Mouse (Mus musculus) forebrain, postnatal 0 days (tissue): ENCODE data around the gene Thtpa. TPM values are rescaled to one million over a fixed set of nuclear protein-coding genes. Genes with fewer than 3 reads are reported as not detected.
A peak's percentile ranks its signal among the peaks of the same experiment; 100 is the strongest.

Experiments used
- ATAC-seq: fragments of 200-750 bp; cut with Nextera tagmentation; 2 replicates; pipeline ENCODE4 v1.8.0; 2017; ENCODE audit warnings: mild to moderate bottlenecking, moderate library complexity
- DNase-seq: peaks from one replicate; pipeline ENCODE4 v3.0.0-alpha.2; 2015
- H3K27ac ChIP-seq: fragments of 300-500 bp; sonication (generic); 2 replicates; pipeline ENCODE4 v1.5.1; 2014; ENCODE audit warnings: low read depth, mild to moderate bottlenecking, antibody characterized with exemption, low read length, moderate library complexity, mixed read lengths
- H3K27me3 ChIP-seq: fragments of 300-500 bp; sonication (generic); 2 replicates; pipeline ENCODE4 v1.6.1; 2014; ENCODE audit warnings: mild to moderate bottlenecking, low read length, mixed read lengths; ENCODE audit not compliant: insufficient read depth
- H3K36me3 ChIP-seq: fragments of 300-500 bp; sonication (generic); 2 replicates; pipeline ENCODE4 v1.6.1; 2014; ENCODE audit warnings: mild to moderate bottlenecking, moderate library complexity; ENCODE audit not compliant: insufficient read depth
- H3K4me1 ChIP-seq: fragments of 300-500 bp; sonication (generic); 2 replicates; pipeline ENCODE4 v1.6.1; 2014; ENCODE audit warnings: antibody characterized with exemption; ENCODE audit not compliant: insufficient read depth
- H3K4me2 ChIP-seq: fragments of 300-500 bp; sonication (generic); 2 replicates; pipeline ENCODE4 v1.6.1; 2014; ENCODE audit warnings: low read depth, mild to moderate bottlenecking, moderate library complexity
- H3K4me3 ChIP-seq: fragments of 300-500 bp; sonication (generic); 2 replicates; pipeline ENCODE4 v1.5.1; 2014; ENCODE audit warnings: low read depth, low read length, mixed read lengths
- H3K9ac ChIP-seq: fragments of 300-500 bp; sonication (generic); 2 replicates; pipeline ENCODE4 v1.6.1; 2014; ENCODE audit warnings: mild to moderate bottlenecking
- H3K9me3 ChIP-seq: fragments of 300-500 bp; sonication (generic); 2 replicates; pipeline ENCODE4 v1.6.1; 2016; ENCODE audit warnings: low read length
- CTCF ChIP-seq: sonication (generic); IDR thresholded peaks from 2 replicates; pipeline ENCODE4 v1.5.1; 2016; ENCODE audit warnings: antibody characterized with exemption, control low read depth, low read depth
- WGBS: fragments of 180-500 bp; shearing (Covaris S2); extraction: QIAGEN DNeasy Blood & Tissue Kit; methylation state at CpG from one replicate; pipeline ENCODE4 v1.1.7; 2014; 5-methylcytosine and 5-hydroxymethylcytosine counted together
- polyA plus RNA-seq: library from polyadenylated mRNA; unstranded; fragments of >200 nt; fragmentation: Nextera tagmentation; extraction: Ambion mirVana; gene quantifications from 2 replicates; pipeline ENCODE4 v1.2.1, GENCODE M21; 2015
- total RNA-seq: library from RNA; depleted of rRNA; stranded (reverse); fragments of >200 nt; gene quantifications from 2 replicates; pipeline ENCODE4 v1.2.3, GENCODE M21; 2014

The Thtpa gene
- total and polyA plus RNA-seq, 2 experiments from 2014 or later = 47.2 to 49.0 TPM

DNA sequence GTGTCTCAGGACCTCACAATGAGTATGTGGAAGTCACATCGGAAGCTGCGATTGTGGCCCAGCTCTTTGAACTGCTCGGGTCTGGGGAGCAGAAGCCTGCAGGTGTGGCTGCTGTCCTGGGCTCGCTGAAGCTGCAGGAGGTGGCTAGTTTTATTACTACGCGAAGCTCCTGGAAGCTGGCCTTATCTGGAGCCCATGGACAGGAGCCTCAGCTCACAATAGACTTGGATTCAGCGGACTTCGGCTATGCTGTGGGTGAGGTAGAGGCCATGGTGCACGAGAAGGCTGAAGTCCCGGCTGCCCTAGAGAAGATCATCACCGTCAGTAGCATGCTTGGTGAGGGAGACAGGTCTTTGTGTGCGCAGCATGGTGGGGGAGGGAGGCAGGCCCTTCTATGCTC, 1.1 kb downstream of the Thtpa start:
- no peaks in the 10 kb centered on the region for H3K9me3 ChIP-seq
- no peaks in the 10 kb centered on the region for H3K27me3 ChIP-seq
- peaks cover 3% of the 10 kb centered on the region; the same call in 1 of the 2 replicates for H3K36me3 ChIP-seq
- H3K27ac ChIP-seq = peak overlapping the region; percentile 77; the same call in 1 of the 2 replicates
- peaks cover 31% of the 10 kb centered on the region for H3K4me1 ChIP-seq
- ATAC-seq = no peak
- DNase-seq = no peak
- H3K4me2 ChIP-seq = peak overlapping the region; percentile 81
- TF ChIP-seq CTCF = no peak
- peak overlapping the region; percentile 44 for H3K4me3 ChIP-seq
- 66% methylated on average over 12 of the region's 12 CpGs for WGBS
- peak overlapping the region; percentile 66 for H3K9ac ChIP-seq

DNA sequence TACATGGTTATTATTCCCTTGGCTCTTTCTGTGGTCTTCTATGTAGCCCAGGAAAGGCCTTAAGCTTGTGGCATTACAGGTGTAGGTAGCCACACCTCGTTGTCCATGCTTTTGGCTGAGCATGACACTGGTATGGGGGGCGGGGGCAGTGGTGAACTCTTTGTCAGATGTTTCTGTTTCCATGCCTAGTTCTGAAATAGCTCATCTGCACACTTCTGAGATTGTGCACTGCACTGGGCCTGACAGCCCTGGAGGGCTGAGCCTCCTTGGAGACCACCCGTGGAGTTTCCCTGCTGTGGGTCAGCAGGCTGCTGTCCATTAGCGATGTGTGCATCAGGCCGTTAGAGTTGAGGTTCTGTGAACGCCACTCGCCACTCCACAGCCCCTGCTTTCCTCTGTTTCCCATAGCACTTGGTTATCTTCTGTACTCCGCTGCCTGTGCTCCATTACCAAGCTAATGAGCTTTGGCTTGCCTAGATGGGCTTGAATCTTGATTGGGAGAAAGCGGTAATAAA, 2.0 kb downstream of the Thtpa start:
- Histone ChIP-seq H3K9me3 (no peaks in the 10 kb centered on the region), H3K4me1 (peaks cover 26% of the 10 kb centered on the region), H3K27me3 (no peaks in the 10 kb centered on the region), H3K4me3 (no peak overlapping the region), H3K9ac (peak overlapping the region; percentile 14; the same call in 1 of the 2 replicates), H3K4me2 (peak overlapping the region; percentile 26; the same call in 1 of the 2 replicates), H3K27ac (no peak overlapping the region), H3K36me3 (peaks cover 6% of the 10 kb centered on the region; the same call in 1 of the 2 replicates)
- DNase-seq = no peak
- no peak for ATAC-seq
- 45% methylated on average over 9 of the region's 9 CpGs for WGBS
- TF ChIP-seq CTCF = no peak

- no peak overlapping the region; the same call in 1 of the 2 replicates for H3K9ac ChIP-seq
- ATAC-seq (no peak), DNase-seq (no peak)
- no peak overlapping the region for H3K4me3 ChIP-seq
- TF ChIP-seq CTCF = no peak
- 67% methylated on average over 10 of the region's 10 CpGs for WGBS
- H3K27me3 ChIP-seq = no peaks in the 10 kb centered on the region
- no peaks in the 10 kb centered on the region for H3K9me3 ChIP-seq
- peaks cover 6% of the 10 kb centered on the region; the same call in 1 of the 2 replicates for H3K36me3 ChIP-seq
- H3K4me1 ChIP-seq = peaks cover 26% of the 10 kb centered on the region
- H3K27ac ChIP-seq = no peak overlapping the region
- H3K4me2 ChIP-seq = no peak overlapping the region
Measured at GRCm38 (mm10) chr14:55097646-55098045, 3.1 kb downstream of the Thtpa start.

- peak; percentile 81 for DNase-seq
- Histone ChIP-seq H3K27me3 (no peaks in the 10 kb centered on the region), H3K9ac (no peak overlapping the region), H3K36me3 (peaks cover 6% of the 10 kb centered on the region; the same call in 1 of the 2 replicates), H3K27ac (no peak overlapping the region), H3K4me1 (peaks cover 26% of the 10 kb centered on the region), H3K9me3 (no peaks in the 10 kb centered on the region), H3K4me2 (no peak overlapping the region), H3K4me3 (no peak overlapping the region)
- peak; percentile 82 for TF ChIP-seq CTCF
- peak; percentile 54; the same call in 1 of the 2 replicates for ATAC-seq
- 61% methylated on average over 4 of the region's 4 CpGs for WGBS
Measured at GRCm38 (mm10) chr14:55098067-55098466, 3.5 kb downstream of the Thtpa start.

DNA sequence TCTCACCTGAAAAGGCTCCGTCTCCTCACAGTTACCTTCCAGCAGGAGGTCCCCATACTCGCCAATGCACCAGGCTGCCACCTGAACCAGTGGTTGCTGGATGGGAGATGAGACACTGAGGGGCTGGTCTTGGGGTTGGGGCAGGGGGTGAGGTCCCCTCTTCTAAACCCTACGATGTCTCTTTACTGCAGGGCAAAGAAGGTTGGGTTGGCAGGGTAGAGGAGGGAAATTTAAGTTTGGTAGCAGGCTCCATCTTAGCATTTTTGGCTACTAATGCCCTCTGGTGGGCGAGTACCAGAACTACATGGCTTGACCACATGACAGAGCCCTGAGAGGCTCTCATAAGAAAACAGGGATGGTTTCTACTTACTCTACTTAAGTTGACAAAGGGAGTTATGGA, 7.0 kb downstream of the Thtpa start:
- H3K4me3 ChIP-seq = no peak overlapping the region
- H3K27ac ChIP-seq = no peak overlapping the region
- no peak overlapping the region for H3K9ac ChIP-seq
- TF ChIP-seq CTCF = peak; percentile 84
- 49% methylated on average over 4 of the region's 4 CpGs for WGBS
- peaks cover 8% of the 10 kb centered on the region; the same call in 1 of the 2 replicates for H3K36me3 ChIP-seq
- H3K9me3 ChIP-seq = no peaks in the 10 kb centered on the region
- DNase-seq = peak; percentile 82
- ATAC-seq = peak; percentile 14
- H3K4me2 ChIP-seq = no peak overlapping the region
- peaks cover 26% of the 10 kb centered on the region for H3K4me1 ChIP-seq
- no peaks in the 10 kb centered on the region for H3K27me3 ChIP-seq

DNA sequence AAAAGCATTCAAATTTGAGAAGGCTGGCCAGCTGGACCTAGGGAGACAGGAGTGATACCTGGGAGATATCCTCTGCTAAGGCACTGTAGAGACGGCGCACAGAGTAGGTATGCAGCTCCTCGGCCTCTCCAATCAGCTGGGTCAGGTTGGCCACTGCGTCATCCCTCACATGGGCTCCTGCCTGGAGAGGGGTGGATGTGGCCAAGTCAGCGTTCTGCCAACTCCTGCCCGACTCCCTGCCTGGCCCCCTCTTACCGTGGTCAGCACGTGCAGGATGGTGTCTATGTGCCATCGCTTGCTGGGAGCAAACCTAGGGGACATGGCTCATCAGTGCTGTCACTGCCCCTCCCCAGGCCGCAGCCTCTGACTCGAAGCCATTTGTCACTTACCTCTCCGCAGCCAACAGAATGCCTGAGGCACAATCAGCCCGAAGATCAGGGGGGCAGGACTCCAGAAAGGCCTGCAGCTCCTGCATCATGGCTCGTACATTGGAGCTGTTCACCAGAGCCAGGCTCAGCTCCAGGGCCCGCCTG, 7.7 kb downstream of the Thtpa start:
- no peak for TF ChIP-seq CTCF
- no peak for ATAC-seq
- Histone ChIP-seq H3K4me3 (no peak overlapping the region), H3K36me3 (peaks cover 8% of the 10 kb centered on the region; the same call in 1 of the 2 replicates), H3K27me3 (no peaks in the 10 kb centered on the region), H3K4me2 (no peak overlapping the region), H3K9me3 (no peaks in the 10 kb centered on the region), H3K4me1 (peaks cover 20% of the 10 kb centered on the region), H3K9ac (no peak overlapping the region), H3K27ac (no peak overlapping the region)
- WGBS = 85% methylated on average over 15 of the region's 15 CpGs
- no peak for DNase-seq

DNA sequence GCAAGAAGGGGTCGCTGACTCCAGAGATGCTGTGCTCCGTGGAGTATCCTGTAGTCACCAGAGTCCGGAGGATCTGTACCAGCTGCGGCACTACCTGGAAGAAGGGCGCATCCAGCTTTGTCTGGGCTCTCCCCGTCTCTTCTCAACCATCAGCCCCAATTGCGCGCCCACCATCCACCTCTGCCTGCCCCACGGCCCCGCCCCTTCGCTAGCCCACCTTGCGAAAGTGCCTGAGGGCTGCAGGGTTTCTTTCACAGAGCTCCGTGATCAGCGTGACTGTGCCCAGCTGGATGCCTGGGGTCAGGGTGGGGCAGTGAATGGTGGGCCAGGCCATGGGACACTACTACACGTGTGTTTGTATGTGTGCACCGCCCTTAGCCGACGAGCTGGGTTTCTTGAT, 9.8 kb downstream of the Thtpa start:
- Histone ChIP-seq H3K27me3 (no peaks in the 10 kb centered on the region), H3K4me3 (no peak overlapping the region), H3K9me3 (no peaks in the 10 kb centered on the region), H3K9ac (no peak overlapping the region), H3K27ac (no peak overlapping the region), H3K4me2 (no peak overlapping the region), H3K36me3 (peaks cover 8% of the 10 kb centered on the region; the same call in 1 of the 2 replicates), H3K4me1 (peaks cover 33% of the 10 kb centered on the region)
- no peak for TF ChIP-seq CTCF
- WGBS = 87% methylated on average over 18 of the region's 18 CpGs
- ATAC-seq (no peak), DNase-seq (no peak)
